Mouse (Mus musculus) embryonic facial prominence, embryonic 13.5 days (tissue): ENCODE results near the gene Corin. TPM values are rescaled to one million over a fixed set of nuclear protein-coding genes. Genes with fewer than 3 reads are reported as not detected.

ENCODE experiments used
- ATAC-seq: fragments of 200-750 bp; cut with Nextera tagmentation; 2 replicates; pipeline ENCODE4 v1.8.0; 2017; ENCODE audit warnings: low read depth; ENCODE audit not compliant: insufficient number of reproducible peaks, insufficient read depth, low FRiP score, low TSS enrichment
- H3K27ac ChIP-seq: fragments of 300-500 bp; sonication (generic); 2 replicates; pipeline ENCODE4 v1.5.1; 2015; ENCODE audit warnings: moderate library complexity, mild to moderate bottlenecking, inconsistent platforms
- H3K27me3 ChIP-seq: fragments of 300-500 bp; sonication (generic); 2 replicates; pipeline ENCODE4 v1.6.1; 2015; ENCODE audit warnings: mild to moderate bottlenecking, inconsistent platforms
- H3K36me3 ChIP-seq: fragments of 300-500 bp; sonication (generic); 2 replicates; pipeline ENCODE4 v1.6.1; 2015; ENCODE audit warnings: mild to moderate bottlenecking, inconsistent platforms
- H3K4me1 ChIP-seq: fragments of 300-500 bp; sonication (generic); 2 replicates; pipeline ENCODE4 v1.6.1; 2015; ENCODE audit warnings: inconsistent platforms
- H3K4me2 ChIP-seq: fragments of 300-500 bp; sonication (generic); 2 replicates; pipeline ENCODE4 v1.6.1; 2015; ENCODE audit warnings: moderate library complexity, mild to moderate bottlenecking, inconsistent platforms
- H3K4me3 ChIP-seq: fragments of 300-500 bp; sonication (generic); 2 replicates; pipeline ENCODE4 v1.5.1; 2015; ENCODE audit warnings: mild to moderate bottlenecking, inconsistent platforms
- H3K9ac ChIP-seq: fragments of 300-500 bp; sonication (generic); 2 replicates; pipeline ENCODE4 v1.6.1; 2015; ENCODE audit warnings: mild to moderate bottlenecking, inconsistent platforms
- H3K9me3 ChIP-seq: fragments of 300-500 bp; sonication (generic); 2 replicates; pipeline ENCODE4 v1.6.1; 2016; ENCODE audit warnings: inconsistent platforms
- WGBS: fragments of 180-500 bp; shearing (Covaris S2); methylation state at CpG from one replicate; pipeline ENCODE4 v1.1.7; 2015; ENCODE audit warnings: mixed read lengths; 5-methylcytosine and 5-hydroxymethylcytosine counted together
- polyA plus RNA-seq: library from polyadenylated mRNA; unstranded; fragments of >200 nt; fragmentation: Nextera tagmentation; extraction: Ambion mirVana; gene quantifications from 2 replicates; pipeline ENCODE4 v1.2.1, GENCODE M21; 2015

Corin gene
- polyA plus RNA-seq, 1 experiment from 2014 or later = 2.6 TPM

DNA sequence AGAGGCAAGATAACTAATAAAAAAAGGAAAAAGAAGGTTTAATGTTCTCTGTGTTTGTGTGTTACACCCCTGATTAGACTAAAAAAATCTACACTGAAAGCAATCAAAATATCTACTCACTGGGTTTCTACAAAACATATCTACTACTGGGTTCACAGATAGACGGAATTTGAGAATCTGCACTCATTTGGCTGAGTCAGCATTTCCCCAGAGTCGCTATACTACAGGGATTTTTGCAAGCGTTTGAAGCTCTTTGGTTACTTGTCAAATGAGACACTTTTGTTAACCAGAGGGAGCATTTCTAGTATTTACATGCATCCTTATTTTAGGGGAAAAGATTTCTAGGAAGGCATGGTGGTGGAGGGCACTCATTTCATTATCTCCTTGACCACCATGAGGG lies 136.3 kb downstream of the Corin start:
- WGBS = 79% methylated on average over 3 of the region's 3 CpGs
- H3K4me3 ChIP-seq = no peak overlapping the region
- H3K36me3 ChIP-seq = no peaks in the 10 kb centered on the region
- no peaks in the 10 kb centered on the region for H3K4me1 ChIP-seq
- no peaks in the 10 kb centered on the region for H3K9me3 ChIP-seq
- no peak overlapping the region for H3K9ac ChIP-seq
- ATAC-seq = no peak
- no peak overlapping the region for H3K4me2 ChIP-seq
- no peak overlapping the region for H3K27ac ChIP-seq
- no peaks in the 10 kb centered on the region for H3K27me3 ChIP-seq

DNA sequence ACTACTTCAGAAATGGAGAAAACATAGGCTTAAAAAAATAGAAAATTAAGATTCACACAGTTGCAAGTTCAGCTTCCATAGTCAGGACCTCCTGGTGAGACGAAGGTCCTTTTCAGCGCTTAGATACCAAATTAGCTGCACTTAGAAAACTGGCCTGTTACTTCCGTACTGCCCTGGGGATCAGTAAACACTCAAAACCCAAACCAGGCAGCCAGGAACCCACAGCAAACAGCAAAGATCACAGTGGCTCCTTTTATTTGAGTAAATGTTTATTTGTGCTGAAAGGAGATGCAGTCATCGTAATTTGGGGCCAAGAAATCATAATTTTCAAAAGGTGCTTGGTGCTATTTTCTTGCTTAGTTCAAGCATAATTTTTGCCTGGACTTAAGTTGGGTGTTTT lies 138.5 kb downstream of the Corin start:
- H3K9ac ChIP-seq = no peak overlapping the region
- H3K27ac ChIP-seq = no peak overlapping the region
- no peaks in the 10 kb centered on the region for H3K36me3 ChIP-seq
- no peaks in the 10 kb centered on the region for H3K9me3 ChIP-seq
- no peak for ATAC-seq
- no peaks in the 10 kb centered on the region for H3K27me3 ChIP-seq
- H3K4me1 ChIP-seq = no peaks in the 10 kb centered on the region
- WGBS = 47% methylated on average over 4 of the region's 4 CpGs
- no peak overlapping the region for H3K4me3 ChIP-seq
- no peak overlapping the region for H3K4me2 ChIP-seq

DNA sequence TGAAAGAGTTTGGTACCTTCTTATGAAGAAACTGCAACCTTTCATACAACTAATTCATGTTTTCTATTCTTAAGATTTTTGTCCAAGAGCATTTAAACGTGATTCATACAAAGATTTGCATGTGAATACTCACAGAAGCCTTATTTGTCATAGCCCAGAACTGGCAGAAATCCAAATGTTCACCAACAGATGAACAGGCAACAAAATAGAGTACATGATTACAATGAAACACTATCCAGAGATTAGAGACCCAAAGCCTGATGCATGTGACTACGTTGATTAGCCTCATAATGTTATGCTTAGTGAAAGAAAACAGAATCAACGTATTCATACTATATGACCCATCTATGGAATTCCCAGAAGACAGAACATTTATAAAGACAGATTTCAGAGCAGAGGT lies 140.4 kb downstream of the Corin start:
- Histone ChIP-seq H3K4me3 (no peak overlapping the region), H3K4me1 (no peaks in the 10 kb centered on the region), H3K27me3 (no peaks in the 10 kb centered on the region), H3K36me3 (no peaks in the 10 kb centered on the region), H3K9ac (no peak overlapping the region), H3K4me2 (no peak overlapping the region), H3K9me3 (no peaks in the 10 kb centered on the region), H3K27ac (no peak overlapping the region)
- no peak for ATAC-seq
- 55% methylated on average over 3 of the region's 3 CpGs for WGBS

DNA sequence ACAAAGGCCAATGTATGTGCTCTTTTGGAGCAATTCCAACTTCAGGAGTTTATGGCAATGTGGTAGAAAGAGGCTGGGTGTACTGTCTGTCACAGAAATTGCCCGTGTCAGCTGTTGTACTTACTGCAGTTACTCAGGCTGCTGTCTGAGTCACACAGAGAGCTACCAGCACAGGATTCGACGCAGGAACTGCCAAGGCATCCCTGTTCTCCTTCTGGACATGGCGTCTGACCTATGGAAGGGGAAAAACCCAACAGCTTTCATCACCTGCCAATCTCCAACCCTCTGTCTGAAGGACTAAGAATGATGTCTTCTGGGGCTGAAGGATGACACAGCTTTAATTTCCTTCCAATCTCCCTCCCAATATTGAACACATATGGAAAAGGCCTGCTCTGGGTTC lies 150.5 kb downstream of the Corin start:
- peaks cover 6% of the 10 kb centered on the region; the same call in 1 of the 2 replicates for H3K4me1 ChIP-seq
- no peaks in the 10 kb centered on the region for H3K9me3 ChIP-seq
- no peaks in the 10 kb centered on the region for H3K36me3 ChIP-seq
- H3K9ac ChIP-seq = no peak overlapping the region
- peaks cover 12% of the 10 kb centered on the region; the same call in 1 of the 2 replicates for H3K27me3 ChIP-seq
- H3K27ac ChIP-seq = no peak overlapping the region
- no peak overlapping the region for H3K4me2 ChIP-seq
- WGBS = 37% methylated on average over 4 of the region's 4 CpGs
- no peak for ATAC-seq
- no peak overlapping the region for H3K4me3 ChIP-seq

DNA sequence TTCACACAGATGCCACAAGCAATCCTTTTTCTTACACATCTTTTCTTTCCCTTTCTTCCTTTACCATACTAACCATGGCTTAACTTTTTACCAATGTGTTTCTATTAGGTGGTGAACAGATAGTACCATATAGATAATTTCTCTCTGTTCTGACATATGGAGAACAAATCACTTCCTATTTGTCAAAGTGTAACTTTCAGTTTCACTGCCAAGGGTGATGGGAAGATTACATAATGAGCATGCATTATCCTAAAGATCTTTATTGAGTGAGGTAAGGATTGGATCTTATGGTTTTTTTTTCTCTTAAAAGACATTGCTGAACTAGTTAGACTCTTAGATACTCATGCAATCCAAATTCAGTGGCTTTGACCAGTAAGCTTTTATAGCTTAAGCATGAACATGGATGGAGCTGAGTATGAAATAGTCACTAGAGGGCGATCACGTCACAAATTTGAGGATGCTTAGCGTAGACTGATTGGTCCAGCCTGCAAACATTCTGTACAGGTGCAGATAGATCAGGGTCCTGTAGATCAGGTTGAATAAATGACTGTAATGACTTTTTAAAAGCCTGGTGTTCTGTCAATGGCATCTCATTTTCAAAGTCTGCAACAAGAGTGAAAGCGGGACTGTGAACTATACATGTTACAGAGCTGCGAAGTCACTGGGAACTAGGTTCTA lies 154.1 kb downstream of the Corin start:
- Histone ChIP-seq H3K9me3 (no peaks in the 10 kb centered on the region), H3K4me1 (peaks cover 6% of the 10 kb centered on the region; the same call in 1 of the 2 replicates), H3K9ac (no peak overlapping the region), H3K4me3 (no peak overlapping the region), H3K4me2 (no peak overlapping the region), H3K27ac (no peak overlapping the region), H3K36me3 (no peaks in the 10 kb centered on the region), H3K27me3 (peaks cover 2% of the 10 kb centered on the region; the same call in 1 of the 2 replicates)
- 34% methylated on average over 5 of the region's 5 CpGs for WGBS
- peak; percentile 74; the same call in 1 of the 2 replicates for ATAC-seq

DNA sequence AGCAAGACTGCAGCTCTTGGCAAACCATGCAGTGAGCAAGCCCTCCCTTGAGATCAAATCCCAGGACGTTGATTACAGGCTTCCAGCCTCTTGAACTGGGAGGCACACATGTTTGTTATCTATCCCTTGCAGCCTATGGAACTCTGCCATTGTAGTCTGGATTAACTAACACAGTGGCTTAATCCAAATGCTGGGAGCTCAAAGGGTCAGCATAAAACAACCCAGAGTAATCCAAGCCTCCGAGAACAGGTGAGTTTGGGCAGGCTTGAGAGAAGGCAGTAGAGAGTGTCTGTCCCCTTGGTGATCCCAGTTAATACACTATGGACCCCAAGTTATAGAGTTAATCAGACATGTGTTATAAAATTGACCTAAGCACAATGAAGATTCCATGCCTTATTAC lies 155.7 kb downstream of the Corin start:
- ATAC-seq = no peak
- H3K36me3 ChIP-seq = no peaks in the 10 kb centered on the region
- 50% methylated on average over 2 of the region's 2 CpGs for WGBS

DNA sequence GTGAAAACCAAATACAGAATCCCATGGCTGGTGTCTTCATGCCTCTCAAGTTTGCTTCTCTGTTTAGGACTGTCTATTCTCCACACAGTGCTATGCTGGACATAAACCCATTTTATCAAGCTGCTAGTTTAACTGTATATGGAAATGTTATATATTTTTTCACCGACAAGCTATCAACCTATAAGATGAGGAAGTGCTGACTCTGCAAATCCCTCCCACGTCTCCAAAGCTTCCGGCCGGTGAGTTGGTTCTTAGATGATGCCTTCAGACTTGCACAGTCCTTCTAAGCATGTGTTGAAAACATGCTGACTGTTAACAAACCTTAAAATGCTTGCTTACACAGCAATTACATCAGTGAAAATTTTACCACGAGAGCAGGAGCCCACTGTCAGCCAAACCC lies 168.4 kb downstream of the Corin start:
- Histone ChIP-seq H3K27ac (no peak overlapping the region), H3K36me3 (no peaks in the 10 kb centered on the region), H3K4me2 (no peak overlapping the region), H3K4me1 (peaks cover 6% of the 10 kb centered on the region; the same call in 1 of the 2 replicates), H3K9ac (no peak overlapping the region), H3K9me3 (no peaks in the 10 kb centered on the region), H3K4me3 (no peak overlapping the region), H3K27me3 (no peaks in the 10 kb centered on the region)
- WGBS = 68% methylated on average over 5 of the region's 5 CpGs
- no peak for ATAC-seq

More for the DNA sequence above, 155.7 kb downstream of the Corin start:
- no peak overlapping the region for H3K4me3 ChIP-seq
- no peak overlapping the region for H3K27ac ChIP-seq
- no peaks in the 10 kb centered on the region; the same call in 1 of the 2 replicates for H3K27me3 ChIP-seq
- H3K9ac ChIP-seq = no peak overlapping the region
- H3K4me2 ChIP-seq = no peak overlapping the region
- H3K9me3 ChIP-seq = no peaks in the 10 kb centered on the region
- no peaks in the 10 kb centered on the region for H3K4me1 ChIP-seq

DNA sequence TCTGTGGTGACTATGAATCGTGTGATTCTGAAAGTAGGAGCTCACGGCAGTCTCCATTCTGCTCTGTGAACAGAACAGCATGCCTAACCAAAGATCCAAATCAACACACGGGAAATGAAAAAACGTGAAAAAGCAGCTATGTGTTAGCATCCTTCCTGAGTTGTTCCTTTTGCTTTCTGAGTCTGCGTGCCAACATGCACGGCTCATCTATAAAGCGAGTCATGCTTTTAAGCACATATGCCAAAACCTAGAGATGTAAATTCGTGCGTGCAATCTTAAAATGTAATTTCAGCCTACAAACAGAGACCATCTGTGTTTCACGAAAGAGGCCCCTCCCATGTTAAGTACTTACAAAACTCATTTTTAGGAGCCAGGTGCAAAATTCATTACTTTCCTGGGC lies 171.4 kb downstream of the Corin start:
- no peak for ATAC-seq
- H3K9me3 ChIP-seq = no peaks in the 10 kb centered on the region
- H3K4me3 ChIP-seq = no peak overlapping the region
- no peaks in the 10 kb centered on the region for H3K36me3 ChIP-seq
- H3K4me1 ChIP-seq = peaks cover 20% of the 10 kb centered on the region
- no peak overlapping the region for H3K4me2 ChIP-seq
- 67% methylated on average over 10 of the region's 10 CpGs for WGBS
- H3K27me3 ChIP-seq = no peaks in the 10 kb centered on the region
- H3K27ac ChIP-seq = no peak overlapping the region
- H3K9ac ChIP-seq = no peak overlapping the region

DNA sequence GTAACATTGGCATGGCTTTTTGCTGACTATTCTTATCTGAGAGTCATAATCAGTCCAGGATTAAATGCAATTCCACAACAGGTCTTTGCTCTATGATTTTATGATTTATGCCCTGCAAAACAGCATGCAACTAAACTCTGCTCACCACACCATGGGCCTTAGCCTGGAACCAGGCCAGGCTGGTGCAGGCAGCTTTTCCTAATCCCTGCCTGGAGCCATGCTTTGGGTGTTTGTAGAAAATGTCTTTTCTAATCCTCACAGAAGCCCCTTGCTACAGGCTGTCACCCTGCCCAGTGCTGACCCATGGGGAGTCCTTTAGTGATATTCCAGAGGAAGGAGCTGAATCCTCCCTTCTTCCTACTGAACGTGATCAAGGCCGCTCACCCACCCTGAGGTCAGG lies 173.1 kb downstream of the Corin start:
- H3K27ac ChIP-seq = no peak overlapping the region
- no peak for ATAC-seq

DNA sequence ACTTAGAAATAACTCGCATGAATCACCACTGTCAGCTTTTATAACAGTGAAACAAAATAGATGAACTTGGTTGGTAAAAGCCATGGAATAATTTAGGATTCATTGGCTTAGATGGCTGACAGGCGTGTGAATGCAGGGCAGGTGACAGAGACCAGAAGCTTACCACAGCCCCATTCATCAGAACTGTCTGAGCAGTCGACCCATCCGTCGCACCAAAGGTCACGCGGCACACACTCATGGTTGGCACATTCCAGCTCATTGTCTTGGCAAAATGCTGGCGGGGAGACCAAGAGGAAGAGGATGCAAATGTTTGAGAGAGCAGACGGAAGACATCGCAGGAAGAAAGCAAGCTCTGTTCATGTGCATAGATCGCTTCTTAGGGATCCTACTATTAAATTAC lies 173.6 kb downstream of the Corin start:
- H3K4me1 ChIP-seq = peaks cover 20% of the 10 kb centered on the region
- H3K4me3 ChIP-seq = no peak overlapping the region
- no peak for ATAC-seq
- WGBS = 74% methylated on average over 11 of the region's 11 CpGs
- H3K27ac ChIP-seq = no peak overlapping the region
- H3K9me3 ChIP-seq = no peaks in the 10 kb centered on the region
- H3K9ac ChIP-seq = no peak overlapping the region
- H3K36me3 ChIP-seq = no peaks in the 10 kb centered on the region
- H3K27me3 ChIP-seq = no peaks in the 10 kb centered on the region
- no peak overlapping the region for H3K4me2 ChIP-seq

More for the DNA sequence above, 173.1 kb downstream of the Corin start:
- Histone ChIP-seq H3K36me3 (no peaks in the 10 kb centered on the region), H3K9me3 (no peaks in the 10 kb centered on the region), H3K27me3 (no peaks in the 10 kb centered on the region), H3K4me3 (no peak overlapping the region), H3K4me1 (peaks cover 20% of the 10 kb centered on the region), H3K4me2 (no peak overlapping the region), H3K9ac (no peak overlapping the region)
- WGBS = 72% methylated on average over 2 of the region's 2 CpGs

DNA sequence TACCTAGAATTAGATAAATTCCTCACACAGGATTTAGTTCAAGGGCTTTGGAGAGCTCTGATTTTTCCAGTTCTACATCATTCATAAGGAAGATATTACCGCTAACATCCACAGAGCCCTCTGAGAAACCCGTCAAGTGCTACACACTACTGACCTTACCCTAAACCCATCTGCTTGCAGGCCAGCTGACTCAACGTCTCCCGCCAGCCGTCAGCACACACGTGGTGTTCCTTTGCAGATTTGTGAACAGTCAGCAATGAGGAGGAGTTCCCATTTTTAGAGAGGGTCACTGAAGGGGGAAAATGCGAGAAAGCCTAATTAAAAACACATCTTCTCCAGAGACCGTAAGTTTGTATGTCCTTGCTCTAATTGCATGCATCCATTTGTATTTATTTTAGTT lies 174.8 kb downstream of the Corin start:
- ATAC-seq = peak; percentile 80; the same call in 1 of the 2 replicates
- Histone ChIP-seq H3K27ac (peak overlapping the region; percentile 22; the same call in 1 of the 2 replicates), H3K9me3 (no peaks in the 10 kb centered on the region), H3K27me3 (no peaks in the 10 kb centered on the region), H3K4me2 (peak overlapping the region; percentile 18; the same call in 1 of the 2 replicates), H3K9ac (no peak overlapping the region), H3K36me3 (no peaks in the 10 kb centered on the region), H3K4me1 (peaks cover 20% of the 10 kb centered on the region), H3K4me3 (no peak overlapping the region)
- 21% methylated on average over 8 of the region's 8 CpGs for WGBS

DNA sequence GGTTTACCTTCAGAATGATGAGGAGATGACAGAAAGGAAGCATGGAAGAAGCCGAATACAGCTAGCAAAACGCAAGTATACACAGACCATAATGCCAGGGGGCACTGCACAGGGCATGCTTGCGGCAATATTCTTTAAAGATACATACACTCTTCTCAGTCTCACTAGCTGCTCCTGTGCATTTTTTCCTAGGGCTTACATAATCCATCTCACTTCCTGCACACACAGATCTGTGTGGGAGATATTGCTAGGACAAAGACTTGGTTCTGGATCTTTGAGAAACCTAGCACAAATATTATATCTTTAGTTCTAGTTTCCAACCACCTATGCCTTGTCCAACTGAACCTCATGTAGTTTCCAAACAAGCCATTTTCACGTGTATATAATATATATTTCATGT lies 189.0 kb downstream of the Corin start:
- Histone ChIP-seq H3K9ac (no peak overlapping the region), H3K4me1 (no peaks in the 10 kb centered on the region), H3K36me3 (no peaks in the 10 kb centered on the region), H3K4me2 (no peak overlapping the region), H3K9me3 (no peaks in the 10 kb centered on the region), H3K27me3 (no peaks in the 10 kb centered on the region), H3K27ac (no peak overlapping the region), H3K4me3 (no peak overlapping the region)
- WGBS = 74% methylated on average over 4 of the region's 4 CpGs
- ATAC-seq = no peak
